Mouse (Mus musculus): ENCODE data around the gene Cdc123.

Gene Cdc123

GRCm38 (mm10) chr2:5804440-5805045 lies 40.4 kb downstream of the Cdc123 start:
- no peak for DNase-seq (ENCODE audit: low spot score in 2 of 2)

GRCm38 (mm10) chr2:5801927-5802590 lies 42.9 kb downstream of the Cdc123 start:
- DNase-seq (ENCODE audit: low spot score in 2 of 2): no peak

- no peak for DNase-seq (ENCODE audit: low spot score in 2 of 2)
These were observed 43.8 kb downstream of the Cdc123 start for GRCm38 (mm10) chr2:5801182-5801640.

GRCm38 (mm10) chr2:5797816-5798672 lies 46.9 kb downstream of the Cdc123 start:
- DNase-seq (ENCODE audit: low spot score in 2 of 2): no peak

GRCm38 (mm10) chr2:5793771-5794170 lies 51.2 kb downstream of the Cdc123 start:
- DNase-seq (ENCODE audit: low spot score in 2 of 2): no peak

GRCm38 (mm10) chr2:5792056-5792455 lies 52.9 kb downstream of the Cdc123 start:
- no peak for DNase-seq (ENCODE audit: low spot score in 2 of 2)

GRCm38 (mm10) chr2:5789625-5790160 lies 55.3 kb downstream of the Cdc123 start:
- no peak for DNase-seq (ENCODE audit: low spot score in 2 of 2)

- no peak for DNase-seq (ENCODE audit: low spot score in 2 of 2)
These were observed 57.6 kb downstream of the Cdc123 start for GRCm38 (mm10) chr2:5787391-5787790.

GRCm38 (mm10) chr2:5772464-5772863 lies 72.5 kb downstream of the Cdc123 start:
- DNase-seq (ENCODE audit: low spot score in 2 of 2): no peak

- peak; percentile 75 to 85 for DNase-seq (ENCODE audit: low spot score in 2 of 2)
These were observed 74.2 kb downstream of the Cdc123 start for GRCm38 (mm10) chr2:5770708-5771241.

GRCm38 (mm10) chr2:5769630-5770029 lies 75.3 kb downstream of the Cdc123 start:
- no peak for DNase-seq (ENCODE audit: low spot score in 2 of 2)

- DNase-seq (ENCODE audit: low spot score in 2 of 2): no peak
These were observed 76.0 kb downstream of the Cdc123 start for GRCm38 (mm10) chr2:5768946-5769345.

- DNase-seq (ENCODE audit: low spot score in 2 of 2): no peak
These were observed 82.9 kb downstream of the Cdc123 start for GRCm38 (mm10) chr2:5762031-5762430.

GRCm38 (mm10) chr2:5760479-5761008 lies 84.4 kb downstream of the Cdc123 start:
- no peak for DNase-seq (ENCODE audit: low spot score in 2 of 2)

GRCm38 (mm10) chr2:5758569-5758968 lies 86.4 kb downstream of the Cdc123 start:
- no peak for DNase-seq (ENCODE audit: low spot score in 2 of 2)

GRCm38 (mm10) chr2:5750872-5751271 lies 94.1 kb downstream of the Cdc123 start:
- DNase-seq (ENCODE audit: low spot score in 2 of 2): no peak

GRCm38 (mm10) chr2:5749210-5749609 lies 95.8 kb downstream of the Cdc123 start:
- no peak for DNase-seq (ENCODE audit: low spot score in 2 of 2)

- no peak for DNase-seq (ENCODE audit: low spot score in 2 of 2)
These were observed 97.4 kb downstream of the Cdc123 start for GRCm38 (mm10) chr2:5747545-5748043.

- DNase-seq (ENCODE audit: low spot score in 2 of 2): no peak
These were observed 98.4 kb downstream of the Cdc123 start for GRCm38 (mm10) chr2:5746529-5746928.

Measured in right cerebral cortex, postnatal 10 days (tissue).